Mouse (Mus musculus) MEL-GATA-1-ER (cell line): ENCODE results near the gene Sergef.
"Not testable (repeated sequence)": the region's sequence is repeated elsewhere in the genome, so short reads cannot be mapped to it uniquely, and the experiment has no call there.

ENCODE experiments used
- DNase-seq: peaks from one replicate; pipeline ENCODE4 v3.0.0-alpha.2; 2012; ENCODE audit warnings: low read depth; ENCODE audit errors: extremely low read depth

Sergef gene

GRCm38 (mm10) chr7:46575897-46576296, 63.7 kb downstream of the Sergef start:
- no peak for DNase-seq

- DNase-seq, result no peak
Measured at GRCm38 (mm10) chr7:46572803-46573594, 66.6 kb downstream of the Sergef start.

GRCm38 (mm10) chr7:46569509-46569908, 70.1 kb downstream of the Sergef start:
- DNase-seq, result not testable (repeated sequence)

GRCm38 (mm10) chr7:46566318-46567007, 73.1 kb downstream of the Sergef start:
- DNase-seq, result no peak

GRCm38 (mm10) chr7:46565374-46565773, 74.2 kb downstream of the Sergef start:
- no peak for DNase-seq

GRCm38 (mm10) chr7:46563801-46564200, 75.8 kb downstream of the Sergef start:
- DNase-seq, result no peak

GRCm38 (mm10) chr7:46560061-46560460, 79.5 kb downstream of the Sergef start:
- DNase-seq, result no peak

GRCm38 (mm10) chr7:46559643-46560042, 80.0 kb downstream of the Sergef start:
- no peak for DNase-seq

GRCm38 (mm10) chr7:46559006-46559405, 80.6 kb downstream of the Sergef start:
- no peak for DNase-seq

- DNase-seq, result peak; percentile 40
Measured at GRCm38 (mm10) chr7:46557996-46558395, 81.6 kb downstream of the Sergef start.

GRCm38 (mm10) chr7:46557387-46557786, 82.2 kb downstream of the Sergef start:
- DNase-seq, result no peak

GRCm38 (mm10) chr7:46556358-46557118, 83.1 kb downstream of the Sergef start:
- DNase-seq, result no peak

GRCm38 (mm10) chr7:46555731-46556130, 83.9 kb downstream of the Sergef start:
- DNase-seq, result no peak

- DNase-seq, result no peak
Measured at GRCm38 (mm10) chr7:46554855-46555254, 84.8 kb downstream of the Sergef start.

- DNase-seq, result no peak
Measured at GRCm38 (mm10) chr7:46554003-46554402, 85.6 kb downstream of the Sergef start.

- DNase-seq, result no peak
Measured at GRCm38 (mm10) chr7:46551935-46552752, 87.5 kb downstream of the Sergef start.

GRCm38 (mm10) chr7:46551173-46551572, 88.4 kb downstream of the Sergef start:
- DNase-seq, result no peak

GRCm38 (mm10) chr7:46548124-46548523, 91.5 kb downstream of the Sergef start:
- no peak for DNase-seq

- peak; percentile 69 for DNase-seq
Measured at GRCm38 (mm10) chr7:46547642-46548041, 92.0 kb downstream of the Sergef start.

GRCm38 (mm10) chr7:46546539-46546938, 93.1 kb downstream of the Sergef start:
- peak; percentile 97 for DNase-seq

- no peak for DNase-seq
Measured at GRCm38 (mm10) chr7:46544195-46544641, 95.4 kb downstream of the Sergef start.
